Mouse (Mus musculus): ENCODE measurements around the gene Schip1.

DNA sequence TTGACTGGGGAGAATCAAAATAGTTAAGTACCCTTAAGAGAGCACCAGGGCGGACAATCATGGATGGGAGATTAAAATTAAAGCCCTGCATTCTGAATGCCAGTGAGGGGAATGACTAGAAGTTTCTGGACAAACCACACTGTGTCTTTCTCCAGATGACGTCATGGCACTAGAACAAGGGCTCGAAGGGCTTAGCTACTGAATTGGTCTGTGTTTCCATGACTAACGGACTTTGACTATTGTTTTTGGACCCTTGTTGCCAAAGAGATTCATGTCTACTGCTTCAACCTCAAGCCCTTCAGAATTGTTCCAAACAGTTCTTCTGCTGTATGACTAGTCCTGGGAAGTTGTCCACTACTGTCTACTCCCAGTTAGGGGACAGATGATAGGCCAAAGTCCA, 467.3 kb downstream of the Schip1 start:
- TF ChIP-seq CTCF (IDR thresholded peaks at IDR 0.05; ENCODE audit: low read depth) (no peak), EP300 (IDR thresholded peaks at IDR 0.05; ENCODE audit: low read depth) (no peak)
